Mouse (Mus musculus) small intestine, adult 2 months (tissue): Measurements from ENCODE around the gene Wdr63.

Source experiments
- CTCF ChIP-seq: fragments of 200-500 bp; IDR thresholded peaks from 2 replicates; pipeline ENCODE4 v1.5.1; 2012; ENCODE audit warnings: low read depth, mild to moderate bottlenecking, control low read depth, inconsistent platforms, low read length, moderate library complexity, mixed read lengths; ENCODE audit not compliant: insufficient replicate concordance, insufficient read length; ENCODE audit errors: extremely low read depth
- POLR2A ChIP-seq: fragments of 200-500 bp; IDR thresholded peaks from 2 replicates; pipeline ENCODE4 v1.6.1; 2012; ENCODE audit warnings: low read depth, mild to moderate bottlenecking, control low read depth, inconsistent platforms, low read length, moderate library complexity

DNA sequence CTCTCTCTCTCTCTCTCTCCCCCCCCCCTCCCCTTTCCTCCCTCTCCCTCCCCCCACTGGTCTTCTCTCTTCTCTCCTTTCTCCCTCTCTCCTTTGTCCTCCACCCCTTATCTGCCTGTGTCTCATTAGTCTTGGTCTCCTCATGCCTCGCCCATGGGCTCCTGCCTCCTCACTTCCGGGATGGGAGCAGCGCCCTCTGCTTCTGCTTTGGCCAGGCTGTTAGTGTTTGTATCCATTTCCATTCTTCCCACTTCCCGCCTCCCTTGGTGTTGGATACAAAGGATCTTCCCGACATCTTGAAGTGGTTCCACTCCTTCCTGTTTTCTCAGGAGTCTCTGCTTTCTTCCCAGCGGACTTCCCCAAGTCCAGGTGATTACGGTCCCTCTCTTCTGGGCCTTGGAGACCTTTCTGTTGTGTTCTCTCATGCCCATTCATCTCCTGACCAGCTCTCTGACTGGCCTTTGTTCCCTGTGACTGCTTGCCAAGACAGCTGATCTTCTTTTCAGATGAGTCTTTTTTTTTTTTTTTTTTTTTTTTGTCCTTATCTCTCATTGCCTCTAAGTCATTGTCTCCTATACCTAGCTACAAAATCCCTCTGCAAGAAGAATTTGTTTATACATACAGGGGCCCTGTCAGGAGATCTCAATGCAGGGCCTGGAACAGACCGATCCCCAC lies 96.2 kb downstream of the Wdr63 start:
- TF ChIP-seq CTCF (peak; percentile 8; the same call in 1 of the 2 replicates), POLR2A (no peak)
